Comparison of ENCODE assay signal across 8 mouse cellular contexts in genomic region chr3:69126509-69127345, GRCm38 (mm10). TPM values are rescaled to one million over a fixed set of nuclear protein-coding genes. Genes with fewer than 3 reads are reported as not detected.
DNase-seq lines count a peak whose midpoint lies in the region; ATAC-seq and TF ChIP-seq lines count a peak whose summit lies in the region.

TSS of gene Kpna4 (minus strand) at chr3:69127113.

- H3K27me3 ChIP-seq in Patski, result no peaks in the 10 kb centered on the region
- H3K27me3 ChIP-seq in hindbrain, embryonic 13.5 days, result peaks cover 3% of the 10 kb centered on the region; the same call in 1 of the 2 replicates

- under 1% methylated on average over 77 of the region's 107 CpGs for WGBS in hindbrain, embryonic 13.5 days

- H3K36me3 ChIP-seq in hindbrain, embryonic 13.5 days, result no peaks in the 10 kb centered on the region

- in situ Hi-C loops in Patski (cut with MboI; ENCODE audit: low pct_unique_long_range_greater_than_20kb), result loop anchor here (10.0 kb wide), 2 partner anchors 358 to 598 kb away; partner anchors contain the start of gene Nmd3

- POLR2A ChIA-PET in Patski (lab: Charles Lee), result interaction anchor here (1.2 kb wide), 1 partner anchor 83 kb away, joined by 4 read pairs; no protein-coding TSS in a partner anchor

- H3K27ac ChIP-seq in hindbrain, embryonic 13.5 days, result peak within 1 kb of the TSS; percentile 97

- DNase-seq in Patski (ENCODE audit: low read depth, low spot score), result peak; percentile 85
- peak; percentile 93 to 95 for DNase-seq in cerebellum, postnatal 14 days
- peak; percentile 90 for DNase-seq in frontal cortex, postnatal 14 days (ENCODE audit: low spot score in 2 of 2)
- DNase-seq in layer of hippocampus, postnatal 25 days (ENCODE audit: extremely low spot score in 1 of 2, low spot score in 1 of 2), result peak; percentile 80 to 88
- peak; percentile 96 for DNase-seq in lung, postnatal 25 days (ENCODE audit: low spot score)
- DNase-seq in retina, embryonic 14.5 days (ENCODE audit: low spot score), result peak; percentile 96
- peak; percentile 95 for DNase-seq in thymus, postnatal 4 days

- peak within 1 kb of the TSS; percentile 94 for H3K4me3 ChIP-seq in hindbrain, embryonic 13.5 days

- CTCF ChIA-PET in Patski (lab: Charles Lee), result interaction anchor here (1.0 to 1.3 kb wide), 2 partner anchors 10 to 23 kb away, joined by 3 to 4 read pairs; no protein-coding TSS in a partner anchor

- peak within 1 kb of the TSS; percentile 94 for H3K9ac ChIP-seq in hindbrain, embryonic 13.5 days

- peaks cover 17% of the 10 kb centered on the region for H3K4me1 ChIP-seq in hindbrain, embryonic 13.5 days (replicated peaks)

- no peak for TF ChIP-seq CTCF in Patski (IDR thresholded peaks at IDR 0.05)

- peak within 1 kb of the TSS; percentile 72 for H3K4me2 ChIP-seq in hindbrain, embryonic 13.5 days

- peak; percentile 97 for ATAC-seq in Patski
- ATAC-seq in hindbrain, embryonic 13.5 days (ENCODE audit: low FRiP score), result peak; percentile 97

- H3K9me3 ChIP-seq in hindbrain, embryonic 13.5 days, result no peaks in the 10 kb centered on the region

RNA-seq across cellular contexts. Expression of gene Kpna4, which starts in this region (rescaled TPM):
- polyA plus RNA-seq in Patski (2021), result 83.1 TPM
- 34.6 and 37.7 TPM in 2 replicates for polyA plus RNA-seq in hindbrain, embryonic 13.5 days (2015; fragmentation: Nextera tagmentation; extraction: Ambion mirVana)
- total RNA-seq in layer of hippocampus, postnatal 25 days (2021), result 10 to 100 TPM; 79.5 to 84.7 TPM

Comparison
In these comparisons a context has a peak if more than half of its experiments do, and no peak if none do; other contexts are left out.
1. Peak in every context shown above with its lines: DNase-seq, ATAC-seq, H3K4me3 ChIP-seq and H3K27ac ChIP-seq.